Mouse (Mus musculus) thymus, postnatal 0 days (tissue): ENCODE results near the gene Adat3. TPM values are rescaled to one million over a fixed set of nuclear protein-coding genes. Genes with fewer than 3 reads are reported as not detected.
A peak's percentile ranks its signal among the peaks of the same experiment; 100 is the strongest.
"Not testable (repeated sequence)": the region's sequence is repeated elsewhere in the genome, so short reads cannot be mapped to it uniquely, and the experiment has no call there.

Source experiments
- DNase-seq: peaks from one replicate; pipeline ENCODE4 v3.0.0-alpha.2; 2015; ENCODE audit warnings: low spot score
- microRNA-seq: library from miRNA; unstranded; fragments of <30 nt; microRNA quantifications from one replicate; pipeline ENCODE4, GENCODE M21; 2016; ENCODE audit warnings: borderline number of aligned reads
- polyA plus RNA-seq: library from polyadenylated mRNA; unstranded; fragments of >200 nt; fragmentation: Nextera tagmentation; extraction: Ambion mirVana; gene quantifications from 2 replicates; pipeline ENCODE4 v1.2.1, GENCODE M21; 2015

Gene Adat3
- polyA plus RNA-seq, 1 experiment from 2014 or later, result 10.2 TPM

- DNase-seq, result not testable (repeated sequence)
These were observed 47.2 kb downstream of the Adat3 start for GRCm38 (mm10) chr10:80649910-80650309.

GRCm38 (mm10) chr10:80650392-80650791 lies 47.7 kb downstream of the Adat3 start:
- DNase-seq, result no peak

GRCm38 (mm10) chr10:80653156-80653720 lies 50.6 kb downstream of the Adat3 start:
- DNase-seq, result no peak

GRCm38 (mm10) chr10:80654866-80655265 lies 52.2 kb downstream of the Adat3 start:
- no peak for DNase-seq

GRCm38 (mm10) chr10:80655406-80656129 lies 52.9 kb downstream of the Adat3 start:
- DNase-seq, result no peak

GRCm38 (mm10) chr10:80656130-80656862 lies 53.6 kb downstream of the Adat3 start:
- DNase-seq, result peak; percentile 94

- no peak for DNase-seq
These were observed 54.4 kb downstream of the Adat3 start, which contains the start of gene Btbd2 for GRCm38 (mm10) chr10:80656863-80657623. Gene Btbd2, minus strand, starts transcription at chr10:80657071.

Small RNA genes lying within 50 kb of the gene (microRNA-seq; reads per million reads assigned to microRNA genes)
- gene Mir6912, result not detected

Other genes with a start within 250 kb of the Adat3 start
- gene Plk5, start 246.4 kb upstream of the Adat3 start, polyA plus RNA-seq, result 0.17 and 0.21 TPM in 2 replicates
- 3.2 and 4.7 TPM in 2 replicates for gene Mex3d, start 215.2 kb upstream of the Adat3 start, polyA plus RNA-seq
- gene Mbd3, start 203.3 kb upstream of the Adat3 start, polyA plus RNA-seq, result 151 and 166 TPM in 2 replicates
- 635 and 689 TPM in 2 replicates for gene Uqcr11, start 196.1 kb upstream of the Adat3 start, polyA plus RNA-seq
- gene Tcf3, start 169.2 kb upstream of the Adat3 start, polyA plus RNA-seq, result 89.7 and 96.8 TPM in 2 replicates
- gene Onecut3, start 108.0 kb upstream of the Adat3 start, polyA plus RNA-seq, result not detected in 2 replicates
- not detected in 2 replicates for gene Atp8b3, start 63.8 kb upstream of the Adat3 start, polyA plus RNA-seq
- 24.1 and 25.5 TPM in 2 replicates for gene Rexo1, start 41.3 kb upstream of the Adat3 start, polyA plus RNA-seq
- gene Klf16, start 25.6 kb upstream of the Adat3 start, polyA plus RNA-seq, result 7.7 and 9.5 TPM in 2 replicates
- 103 and 118 TPM in 2 replicates for gene Abhd17a, start 12.5 kb upstream of the Adat3 start, polyA plus RNA-seq
- gene Scamp4, start within 50 bp of the Adat3 start, polyA plus RNA-seq, result 50.4 and 52.9 TPM in 2 replicates
- 2.8 and 4.2 TPM in 2 replicates for gene Gm49322, start 3.1 kb downstream of the Adat3 start, polyA plus RNA-seq
- gene Csnk1g2, start 20.0 kb downstream of the Adat3 start, polyA plus RNA-seq, result 153 and 160 TPM in 2 replicates
- 31.6 and 31.9 TPM in 2 replicates for gene Btbd2, start 54.2 kb downstream of the Adat3 start, polyA plus RNA-seq
- 119 and 125 TPM in 2 replicates for gene Mknk2, start 75.2 kb downstream of the Adat3 start, polyA plus RNA-seq
- gene Mob3a, start 99.1 kb downstream of the Adat3 start, polyA plus RNA-seq, result 107 and 114 TPM in 2 replicates
- 17.8 and 20.1 TPM in 2 replicates for gene Izumo4, start 99.3 kb downstream of the Adat3 start, polyA plus RNA-seq
- gene Ap3d1, start 139.4 kb downstream of the Adat3 start, polyA plus RNA-seq, result 48.0 and 54.8 TPM in 2 replicates
- 10.5 and 15.0 TPM in 2 replicates for gene Dot1l, start 152.3 kb downstream of the Adat3 start, polyA plus RNA-seq
- gene Sf3a2, start 195.3 kb downstream of the Adat3 start, polyA plus RNA-seq, result 62.7 and 80.3 TPM in 2 replicates
- gene Plekhj1, start 195.7 kb downstream of the Adat3 start, polyA plus RNA-seq, result 137 and 140 TPM in 2 replicates
- 0.08 TPM in 2 replicates for gene Amh, start 202.4 kb downstream of the Adat3 start, polyA plus RNA-seq
- 0.15 and 0.29 TPM in 2 replicates for gene Jsrp1, start 210.6 kb downstream of the Adat3 start, polyA plus RNA-seq
- 2,037 and 2,048 TPM in 2 replicates for gene Oaz1, start 223.8 kb downstream of the Adat3 start, polyA plus RNA-seq
- gene Lingo3, start 241.2 kb downstream of the Adat3 start, polyA plus RNA-seq, result 0.06 and 0.18 TPM in 2 replicates